11 mouse cellular contexts compared by ENCODE assay signal in genomic region chr6:72962281-72962741, GRCm38 (mm10). TPM values are rescaled to one million over a fixed set of nuclear protein-coding genes. Genes with fewer than 3 reads are reported as not detected.
A peak's percentile ranks its signal among the peaks of the same experiment; 100 is the strongest.
DNase-seq lines count a peak whose midpoint lies in the region; ATAC-seq and TF ChIP-seq lines count a peak whose summit lies in the region.
"Had no signal": no experiment of that assay in that cellular context is flagged by ENCODE, and none has a peak within 500 bp of the region (broad histone marks: within the 10 kb centered on the region; RNA-seq: fewer than 3 reads in every experiment).

No protein-coding gene starts in this region.

- no peak for TF ChIP-seq POLR2A in spleen, adult 2 months (IDR thresholded peaks at IDR 0.05; ENCODE audit: low read depth, low read length)
- no peak for TF ChIP-seq POLR2A in cerebellum, adult 2 months (IDR thresholded peaks at IDR 0.05; ENCODE audit: borderline replicate concordance, insufficient read depth, low read length)

- H3K27me3 ChIP-seq in hindbrain, embryonic 14.5 days (ENCODE audit: control insufficient read depth, insufficient read depth, low read length) = no peaks in the 10 kb centered on the region
- H3K27me3 ChIP-seq in hindbrain, embryonic 16.5 days (replicated peaks; ENCODE audit: control insufficient read depth, insufficient read depth, low read length) = no peaks in the 10 kb centered on the region
- H3K27me3 ChIP-seq in spleen, adult 2 months (ENCODE audit: control insufficient read depth, insufficient read depth, low read length) = no peaks in the 10 kb centered on the region
- no peaks in the 10 kb centered on the region for H3K27me3 ChIP-seq in limb, embryonic 12.5 days
- no peaks in the 10 kb centered on the region for H3K27me3 ChIP-seq in cerebellum, adult 2 months (ENCODE audit: control insufficient read depth, insufficient read depth, low read length)

- no peak overlapping the region for H3K4me2 ChIP-seq in hindbrain, embryonic 14.5 days (replicated peaks)
- no peak overlapping the region for H3K4me2 ChIP-seq in hindbrain, embryonic 16.5 days (ENCODE audit: low read length)
- H3K4me2 ChIP-seq in limb, embryonic 12.5 days = no peak overlapping the region

- DNase-seq in hindbrain, embryonic 14.5 days (ENCODE audit: low spot score) = no peak
- DNase-seq in spleen, adult 2 months (ENCODE audit: low read depth in 1 of 2, low spot score in 2 of 2) = no peak
- no peak for DNase-seq in spleen, postnatal 4 days (ENCODE audit: low spot score in 2 of 2)
- DNase-seq in thymus, postnatal 36 days = peak; percentile 29 to 41
- no peak for DNase-seq in left cerebral cortex, postnatal 4 days
- no peak for DNase-seq in cerebellum, adult 2 months
- DNase-seq: adrenal gland, postnatal 10 days; heart, postnatal 10 days; right cerebral cortex, postnatal 4 days had no signal

- no peak for ATAC-seq in hindbrain, embryonic 14.5 days (ENCODE audit: low FRiP score)
- ATAC-seq in hindbrain, embryonic 16.5 days = no peak
- ATAC-seq in limb, embryonic 12.5 days (ENCODE audit: insufficient number of reproducible peaks, insufficient read depth, low FRiP score, low TSS enrichment, low read depth) = no peak

- no peaks in the 10 kb centered on the region for H3K9me3 ChIP-seq in hindbrain, embryonic 14.5 days (ENCODE audit: control insufficient read depth, low read length)
- no peaks in the 10 kb centered on the region for H3K9me3 ChIP-seq in hindbrain, embryonic 16.5 days (ENCODE audit: control insufficient read depth, low read length)
- H3K9me3 ChIP-seq in limb, embryonic 12.5 days = no peaks in the 10 kb centered on the region

- no peak for TF ChIP-seq CTCF in spleen, adult 2 months (IDR thresholded peaks at IDR 0.05; ENCODE audit: extremely low read depth, insufficient read depth, insufficient read length, insufficient replicate concordance)
- no peak for TF ChIP-seq CTCF in cerebellum, adult 2 months (IDR thresholded peaks at IDR 0.05; ENCODE audit: borderline replicate concordance, insufficient read depth, low read depth, low read length)

- WGBS in hindbrain, embryonic 14.5 days = 59% methylated on average over 7 of the region's 7 CpGs
- 50% methylated on average over 7 of the region's 7 CpGs for WGBS in hindbrain, embryonic 16.5 days
- WGBS in spleen, adult 2 months = 9% methylated on average over 7 of the region's 7 CpGs
- WGBS in limb, embryonic 12.5 days = 28% methylated on average over 7 of the region's 7 CpGs
- 82% methylated on average over 7 of the region's 7 CpGs for WGBS in cerebellum, adult 2 months

- no peak overlapping the region for H3K4me3 ChIP-seq in hindbrain, embryonic 14.5 days (replicated peaks; ENCODE audit: low read length)
- H3K4me3 ChIP-seq in hindbrain, embryonic 16.5 days (ENCODE audit: low read length) = no peak overlapping the region
- H3K4me3 ChIP-seq in spleen, adult 2 months (ENCODE audit: extremely low read depth, insufficient read depth, insufficient read length) = peak overlapping the region; percentile 7; the same call in 1 of the 2 replicates
- H3K4me3 ChIP-seq in limb, embryonic 12.5 days (replicated peaks) = no peak overlapping the region
- no peak overlapping the region for H3K4me3 ChIP-seq in cerebellum, adult 2 months (replicated peaks; ENCODE audit: insufficient read depth, low read depth, low read length)

- intact Hi-C loops in left cerebral cortex, postnatal 4 days (cut with DNase I) = no loop called here

- no peaks in the 10 kb centered on the region for H3K4me1 ChIP-seq in hindbrain, embryonic 14.5 days (replicated peaks; ENCODE audit: control insufficient read depth, insufficient read depth, low read length)
- no peaks in the 10 kb centered on the region; the same call in 1 of the 2 replicates for H3K4me1 ChIP-seq in hindbrain, embryonic 16.5 days (ENCODE audit: control insufficient read depth, insufficient read depth, low read depth, low read length)
- peaks cover 11% of the 10 kb centered on the region; the same call in 1 of the 2 replicates for H3K4me1 ChIP-seq in spleen, adult 2 months (ENCODE audit: control insufficient read depth, insufficient read depth, insufficient read length)
- H3K4me1 ChIP-seq in limb, embryonic 12.5 days (replicated peaks) = peaks cover 34% of the 10 kb centered on the region
- no peaks in the 10 kb centered on the region for H3K4me1 ChIP-seq in cerebellum, adult 2 months (ENCODE audit: control insufficient read depth, insufficient read depth, low read length)

- peak overlapping the region; percentile 41 for H3K27ac ChIP-seq in hindbrain, embryonic 14.5 days
- no peak overlapping the region for H3K27ac ChIP-seq in hindbrain, embryonic 16.5 days (ENCODE audit: low read depth, low read length)
- H3K27ac ChIP-seq in spleen, adult 2 months (ENCODE audit: insufficient read depth, low read length) = peak overlapping the region; percentile 95
- H3K27ac ChIP-seq in limb, embryonic 12.5 days = peak overlapping the region; percentile 69
- no peak overlapping the region for H3K27ac ChIP-seq in cerebellum, adult 2 months (ENCODE audit: insufficient read depth, low read length)

- H3K9ac ChIP-seq in hindbrain, embryonic 14.5 days = no peak overlapping the region
- no peak overlapping the region for H3K9ac ChIP-seq in hindbrain, embryonic 16.5 days (ENCODE audit: low read depth, low read length)
- no peak overlapping the region for H3K9ac ChIP-seq in limb, embryonic 12.5 days (replicated peaks)

- no peaks in the 10 kb centered on the region for H3K36me3 ChIP-seq in hindbrain, embryonic 14.5 days (replicated peaks; ENCODE audit: control insufficient read depth, insufficient read depth)
- no peaks in the 10 kb centered on the region for H3K36me3 ChIP-seq in hindbrain, embryonic 16.5 days (ENCODE audit: control insufficient read depth, insufficient read depth, low read length)
- H3K36me3 ChIP-seq in spleen, adult 2 months (ENCODE audit: control insufficient read depth, insufficient read depth, low read length) = no peaks in the 10 kb centered on the region; the same call in 1 of the 2 replicates
- H3K36me3 ChIP-seq in limb, embryonic 12.5 days = no peaks in the 10 kb centered on the region

RNA-seq across cellular contexts. Expression of gene Tmsb10, which starts 3.8 kb away (rescaled TPM):
- 5,328 and 5,854 TPM in 2 replicates for polyA plus RNA-seq in hindbrain, embryonic 14.5 days (2014; fragmentation: Nextera tagmentation; extraction: Ambion mirVana)
- 3,926 and 4,269 TPM in 2 replicates for polyA plus RNA-seq in hindbrain, embryonic 16.5 days (2015; fragmentation: Nextera tagmentation; extraction: Ambion mirVana)
- 143 TPM in 2 replicates for polyA plus RNA-seq in spleen, adult 2 months (2012; rRNA removed)
- 3,675 and 3,954 TPM in 2 replicates for polyA plus RNA-seq in limb, embryonic 12.5 days (2016; fragmentation: Nextera tagmentation; extraction: Ambion mirVana)
- total RNA-seq in left cerebral cortex, postnatal 4 days (2021) = 1,000 to 10,000 TPM; 2,786 to 2,903 TPM
- polyA plus RNA-seq in cerebellum, adult 2 months (2012; rRNA removed) = 221 and 264 TPM in 2 replicates

Comparison
In these comparisons a context has a peak if more than half of its experiments do, and no peak if none do; other contexts are left out.
1. H3K27ac ChIP-seq: peak in hindbrain, embryonic 14.5 days (single experiment), spleen, adult 2 months (single experiment) and limb, embryonic 12.5 days (single experiment); none in hindbrain, embryonic 16.5 days (single experiment) and cerebellum, adult 2 months (single experiment).
2. DNase-seq: peak in thymus, postnatal 36 days (2 of 2); none in hindbrain, embryonic 14.5 days (single experiment), spleen, adult 2 months (0 of 2), spleen, postnatal 4 days (0 of 2), left cerebral cortex, postnatal 4 days (single experiment) and cerebellum, adult 2 months (0 of 2).
3. RNA of gene Tmsb10, which starts 3.8 kb away (polyA plus RNA-seq): 5,328 to 5,854 TPM in hindbrain, embryonic 14.5 days, 3,926 to 4,269 TPM in hindbrain, embryonic 16.5 days and 3,675 to 3,954 TPM in limb, embryonic 12.5 days; 221 to 264 TPM in cerebellum, adult 2 months and 143 TPM in spleen, adult 2 months; every median in the first group is over 10 times any median in the second.